In the genomic region with DNA sequence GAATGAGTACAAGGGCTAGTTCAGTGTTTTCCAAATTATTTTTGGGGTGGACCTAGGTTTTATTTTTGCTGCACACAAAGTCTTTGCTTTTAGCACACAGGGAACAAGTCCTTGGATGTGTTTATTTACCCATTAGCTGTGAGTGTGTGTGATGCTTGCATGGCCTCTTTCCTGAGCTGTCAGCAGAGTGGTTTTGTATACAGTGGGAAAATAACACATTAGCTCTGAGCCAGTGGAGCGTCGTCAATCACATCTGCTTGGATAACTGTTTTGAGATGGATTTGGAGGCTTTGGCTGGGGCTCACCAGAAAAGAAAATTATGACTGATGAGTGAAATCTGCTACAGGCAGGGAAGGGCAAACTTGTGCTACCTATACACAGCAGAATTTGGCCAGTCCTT, we compare ENCODE assay signal across 27 mouse cellular contexts. TPM values are rescaled to one million over a fixed set of nuclear protein-coding genes. Genes with fewer than 3 reads are reported as not detected.
DNase-seq lines count a peak whose midpoint lies in the region; ATAC-seq and TF ChIP-seq lines count a peak whose summit lies in the region.
"Had no signal": no experiment of that assay in that cellular context is flagged by ENCODE, and none has a peak within 500 bp of the region (broad histone marks: within the 10 kb centered on the region; RNA-seq: fewer than 3 reads in every experiment).

No protein-coding gene starts in this region.

- H3K27ac ChIP-seq in hindbrain, embryonic 15.5 days (replicated peaks): no peak overlapping the region
- no peak overlapping the region for H3K27ac ChIP-seq in hindbrain, embryonic 12.5 days
- H3K27ac ChIP-seq in midbrain, embryonic 15.5 days: no peak overlapping the region
- no peak overlapping the region for H3K27ac ChIP-seq in midbrain, embryonic 13.5 days
- peak overlapping the region; percentile 24; the same call in 1 of the 2 replicates for H3K27ac ChIP-seq in embryonic fibroblast, embryonic 13.5 days (ENCODE audit: insufficient read depth, low read length)
- H3K27ac ChIP-seq: embryonic facial prominence, embryonic 12.5 days; gastrocnemius, adult 2 months; heart, embryonic 15.5 days; layer of hippocampus, adult 2 months; stomach, embryonic 15.5 days had no signal

- no peaks in the 10 kb centered on the region for H3K9me3 ChIP-seq in hindbrain, embryonic 15.5 days
- no peaks in the 10 kb centered on the region for H3K9me3 ChIP-seq in hindbrain, embryonic 12.5 days (replicated peaks)
- H3K9me3 ChIP-seq in midbrain, embryonic 15.5 days: no peaks in the 10 kb centered on the region
- no peaks in the 10 kb centered on the region for H3K9me3 ChIP-seq in midbrain, embryonic 13.5 days
- H3K9me3 ChIP-seq: embryonic facial prominence, embryonic 12.5 days; heart, embryonic 15.5 days; megakaryocyte, embryonic 14.5 days; stomach, embryonic 15.5 days had no signal

- ATAC-seq in hindbrain, embryonic 15.5 days (ENCODE audit: low FRiP score, low read depth): peak; percentile 49; the same call in 1 of the 2 replicates
- ATAC-seq in hindbrain, embryonic 12.5 days (ENCODE audit: low FRiP score): no peak
- ATAC-seq in midbrain, embryonic 15.5 days (replicated peaks): 0 out of 2 replicates have a peak, but pooled peaks have one; percentile 34
- ATAC-seq in midbrain, embryonic 13.5 days: no peak
- ATAC-seq: midbrain, embryonic 16.5 days had no signal

- H3K4me1 ChIP-seq in hindbrain, embryonic 15.5 days (replicated peaks): no peaks in the 10 kb centered on the region; the same call in 1 of the 2 replicates
- no peaks in the 10 kb centered on the region for H3K4me1 ChIP-seq in hindbrain, embryonic 12.5 days
- H3K4me1 ChIP-seq in midbrain, embryonic 15.5 days: 0 out of 2 replicates have a peak, but pooled peaks cover 2% of the 10 kb centered on the region
- peaks cover 6% of the 10 kb centered on the region; the same call in 1 of the 2 replicates for H3K4me1 ChIP-seq in midbrain, embryonic 13.5 days (replicated peaks)
- peaks cover 12% of the 10 kb centered on the region for H3K4me1 ChIP-seq in embryonic fibroblast, embryonic 13.5 days (ENCODE audit: control insufficient read depth, insufficient read depth, low read length)
- H3K4me1 ChIP-seq: embryonic facial prominence, embryonic 12.5 days; stomach, embryonic 15.5 days had no signal

- WGBS in hindbrain, embryonic 15.5 days: 59% methylated on average over 2 of the region's 2 CpGs
- 56% methylated on average over 2 of the region's 2 CpGs for WGBS in hindbrain, embryonic 12.5 days
- 65% methylated on average over 2 of the region's 2 CpGs for WGBS in midbrain, embryonic 15.5 days
- WGBS in midbrain, embryonic 13.5 days: 76% methylated on average over 2 of the region's 2 CpGs

- H3K36me3 ChIP-seq in hindbrain, embryonic 15.5 days: no peaks in the 10 kb centered on the region
- H3K36me3 ChIP-seq in hindbrain, embryonic 12.5 days: no peaks in the 10 kb centered on the region
- no peaks in the 10 kb centered on the region for H3K36me3 ChIP-seq in midbrain, embryonic 15.5 days (replicated peaks)
- no peaks in the 10 kb centered on the region for H3K36me3 ChIP-seq in midbrain, embryonic 13.5 days
- H3K36me3 ChIP-seq: embryonic facial prominence, embryonic 12.5 days; heart, embryonic 15.5 days; stomach, embryonic 15.5 days had no signal

- H3K27me3 ChIP-seq in hindbrain, embryonic 15.5 days: no peaks in the 10 kb centered on the region
- H3K27me3 ChIP-seq in hindbrain, embryonic 12.5 days: no peaks in the 10 kb centered on the region
- no peaks in the 10 kb centered on the region for H3K27me3 ChIP-seq in midbrain, embryonic 15.5 days (replicated peaks)
- no peaks in the 10 kb centered on the region for H3K27me3 ChIP-seq in midbrain, embryonic 13.5 days
- H3K27me3 ChIP-seq: embryonic facial prominence, embryonic 12.5 days; heart, embryonic 15.5 days; megakaryocyte, embryonic 14.5 days; stomach, embryonic 15.5 days had no signal

- no peak for TF ChIP-seq CTCF in embryonic fibroblast, embryonic 13.5 days (IDR thresholded peaks at IDR 0.05; ENCODE audit: borderline replicate concordance, insufficient read depth, low read length)

- no peak for TF ChIP-seq POLR2A in embryonic fibroblast, embryonic 13.5 days (IDR thresholded peaks at IDR 0.05; ENCODE audit: low read depth, low read length)

- DNase-seq in retina, embryonic 14.5 days (ENCODE audit: low spot score): peak; percentile 44
- no peak for DNase-seq in kidney, adult 18-20 months
- no peak for DNase-seq in MN1 (ENCODE audit: low spot score)
- DNase-seq: adrenal gland, postnatal 25 days; cerebellum, adult 11 months; cerebellum, postnatal 14 days; gastrocnemius, adult 2 months; heart, postnatal 36 days; kidney, adult 9 months; kidney, postnatal 14 days; thymus, postnatal 25 days had no signal

- no peak overlapping the region for H3K9ac ChIP-seq in hindbrain, embryonic 15.5 days
- H3K9ac ChIP-seq in hindbrain, embryonic 12.5 days: no peak overlapping the region
- H3K9ac ChIP-seq in midbrain, embryonic 15.5 days: no peak overlapping the region
- H3K9ac ChIP-seq in midbrain, embryonic 13.5 days (replicated peaks): no peak overlapping the region
- H3K9ac ChIP-seq: embryonic facial prominence, embryonic 12.5 days; heart, embryonic 15.5 days; stomach, embryonic 15.5 days had no signal

- no peak overlapping the region for H3K4me3 ChIP-seq in hindbrain, embryonic 15.5 days
- no peak overlapping the region for H3K4me3 ChIP-seq in hindbrain, embryonic 12.5 days
- H3K4me3 ChIP-seq in midbrain, embryonic 15.5 days: no peak overlapping the region
- no peak overlapping the region for H3K4me3 ChIP-seq in midbrain, embryonic 13.5 days (replicated peaks)
- no peak overlapping the region for H3K4me3 ChIP-seq in embryonic fibroblast, embryonic 13.5 days (ENCODE audit: insufficient read depth, low read length)
- H3K4me3 ChIP-seq: embryonic facial prominence, embryonic 12.5 days; erythroblast, embryonic 14.5 days; gastrocnemius, adult 2 months; heart, embryonic 15.5 days; layer of hippocampus, adult 2 months; megakaryocyte, embryonic 14.5 days; stomach, embryonic 15.5 days had no signal

- no peak overlapping the region for H3K4me2 ChIP-seq in hindbrain, embryonic 15.5 days
- H3K4me2 ChIP-seq in hindbrain, embryonic 12.5 days (replicated peaks): no peak overlapping the region
- H3K4me2 ChIP-seq in midbrain, embryonic 15.5 days: no peak overlapping the region
- H3K4me2 ChIP-seq in midbrain, embryonic 13.5 days (replicated peaks): no peak overlapping the region
- H3K4me2 ChIP-seq: embryonic facial prominence, embryonic 12.5 days; heart, embryonic 15.5 days; stomach, embryonic 15.5 days had no signal

RNA-seq across cellular contexts. Expression of a gene that starts 33.0 kb away (rescaled TPM):
- not detected in 2 replicates for polyA plus RNA-seq in hindbrain, embryonic 15.5 days (2015; fragmentation: Nextera tagmentation; extraction: Ambion mirVana)
- not detected in 2 replicates for polyA plus RNA-seq in hindbrain, embryonic 12.5 days (2016; fragmentation: Nextera tagmentation; extraction: Ambion mirVana)
- polyA plus RNA-seq in midbrain, embryonic 15.5 days (2015; fragmentation: Nextera tagmentation; extraction: Ambion mirVana): not detected in 2 replicates
- polyA plus RNA-seq in midbrain, embryonic 13.5 days (2015; fragmentation: Nextera tagmentation; extraction: Ambion mirVana): not detected in 2 replicates
- polyA plus RNA-seq in embryonic fibroblast, embryonic 13.5 days (2011; ENCODE audit: insufficient read length, low read depth, missing spikeins): not detected in 2 replicates
- polyA plus RNA-seq: embryonic facial prominence, embryonic 12.5 days; erythroblast, embryonic 14.5 days; heart, embryonic 15.5 days; intestine, embryonic 14.5 days; limb, embryonic 11.5 days; liver, embryonic 16.5 days; midbrain, embryonic 16.5 days; neural tube, embryonic 14.5 days had no signal

Comparison
In these comparisons a context has a peak if more than half of its experiments do, and no peak if none do; other contexts are left out.
1. ATAC-seq: peak in hindbrain, embryonic 15.5 days (single experiment) and midbrain, embryonic 15.5 days (single experiment); none in hindbrain, embryonic 12.5 days (single experiment) and midbrain, embryonic 13.5 days (single experiment).